Mouse (Mus musculus) lung, adult 2 months (tissue): ENCODE data around the gene Sec24c.

Source experiments
- CTCF ChIP-seq: fragments of 200-500 bp; IDR thresholded peaks from 2 replicates; pipeline ENCODE4 v1.5.1; 2011; ENCODE audit warnings: mild to moderate bottlenecking, low read length, control low read depth; ENCODE audit not compliant: insufficient read depth
- POLR2A ChIP-seq: fragments of 200-500 bp; IDR thresholded peaks from 2 replicates; pipeline ENCODE4 v1.6.1; 2011; ENCODE audit warnings: low read depth, mild to moderate bottlenecking, control low read depth, low read length, borderline replicate concordance; ENCODE audit errors: extremely low read depth

DNA sequence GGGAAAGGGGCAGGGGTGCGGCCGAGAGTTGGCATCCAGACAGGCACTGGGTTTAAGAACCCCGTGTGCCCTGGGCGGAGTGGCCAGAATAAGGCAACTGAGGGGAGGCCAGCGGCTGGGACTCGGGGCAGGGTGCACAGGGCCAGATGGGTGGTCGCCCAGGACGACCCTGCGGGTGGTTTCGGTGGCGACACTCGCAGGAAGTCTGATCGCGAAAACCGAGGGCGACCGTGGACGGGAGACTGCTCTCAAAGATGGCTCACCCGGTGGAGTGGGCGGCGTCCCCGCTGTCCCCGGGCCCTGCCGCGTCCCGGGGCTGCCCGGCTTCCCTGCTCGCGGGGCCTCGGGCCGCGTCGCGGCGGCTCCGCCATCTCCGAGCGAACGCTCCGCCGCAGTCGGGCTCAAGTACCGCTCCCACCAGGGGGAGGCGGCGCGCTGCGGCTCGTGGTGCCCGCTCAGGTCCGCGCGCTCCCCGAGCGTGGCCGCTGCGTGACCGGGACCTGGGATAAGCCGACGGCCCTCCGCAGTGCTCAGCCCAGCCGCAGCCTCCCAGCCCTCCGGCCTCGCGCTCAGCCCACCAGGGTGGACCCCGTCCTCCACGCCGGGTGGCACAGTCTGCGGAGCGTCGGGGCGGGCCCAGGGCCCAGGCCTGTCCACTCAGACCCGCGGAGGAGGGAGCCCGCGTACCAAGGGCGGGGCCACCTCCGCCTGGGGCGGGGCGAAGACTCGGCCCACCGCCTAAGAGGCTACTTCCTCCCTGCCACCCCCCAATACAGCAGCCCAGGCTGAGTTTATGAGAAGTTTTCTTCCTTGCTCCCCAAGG, 60.1 kb downstream of the Sec24c start, which contains the start of gene Ndst2:
- TF ChIP-seq POLR2A (peak; percentile 49; the same call in 1 of the 2 replicates), CTCF (no peak)
